Mouse (Mus musculus) liver, adult 2 months (tissue): ENCODE results near the gene Hnrnpa3.

Experiments used
- CTCF ChIP-seq: fragments of 200-500 bp; IDR thresholded peaks from 2 replicates; pipeline ENCODE4 v1.5.1; 2011; ENCODE audit warnings: low read depth, low read length, control low read depth
- POLR2A ChIP-seq: fragments of 200-500 bp; IDR thresholded peaks from 2 replicates; pipeline ENCODE4 v1.6.1; 2011; ENCODE audit warnings: low read length, control low read depth; ENCODE audit not compliant: insufficient read depth; ENCODE audit errors: extremely low read depth

GRCm38 (mm10) chr2:75614577-75614976 is 44.5 kb upstream of the Hnrnpa3 start:
- no peak for TF ChIP-seq CTCF
- TF ChIP-seq POLR2A = no peak
